Mouse (Mus musculus) spleen, adult 12 weeks (tissue): ENCODE measurements around the gene Tti1.

Experiments
- DNase-seq: peaks from one replicate; pipeline ENCODE4 v3.0.0; 2022; ENCODE audit warnings: low spot score

Tti1 gene

DNA sequence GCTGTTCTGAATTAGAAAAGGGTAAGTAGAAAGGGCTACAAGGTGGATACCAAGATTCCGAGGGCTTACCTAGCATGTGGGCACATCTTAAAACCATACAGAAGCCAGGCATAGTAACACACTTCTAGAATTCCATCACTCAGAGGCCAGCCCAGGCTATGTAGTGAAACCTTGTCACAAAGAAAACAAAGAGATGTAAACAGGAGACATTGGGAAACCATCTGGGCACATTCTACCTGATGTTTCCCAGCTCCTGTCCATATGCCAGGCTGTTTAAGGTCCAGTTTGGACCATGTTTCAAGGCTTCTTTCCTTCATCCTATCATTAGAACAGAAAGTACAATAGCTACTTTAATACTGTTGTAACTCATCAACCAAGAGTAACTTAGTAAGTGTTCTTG lies 9.3 kb upstream of the Tti1 start:
- DNase-seq: no peak

DNA sequence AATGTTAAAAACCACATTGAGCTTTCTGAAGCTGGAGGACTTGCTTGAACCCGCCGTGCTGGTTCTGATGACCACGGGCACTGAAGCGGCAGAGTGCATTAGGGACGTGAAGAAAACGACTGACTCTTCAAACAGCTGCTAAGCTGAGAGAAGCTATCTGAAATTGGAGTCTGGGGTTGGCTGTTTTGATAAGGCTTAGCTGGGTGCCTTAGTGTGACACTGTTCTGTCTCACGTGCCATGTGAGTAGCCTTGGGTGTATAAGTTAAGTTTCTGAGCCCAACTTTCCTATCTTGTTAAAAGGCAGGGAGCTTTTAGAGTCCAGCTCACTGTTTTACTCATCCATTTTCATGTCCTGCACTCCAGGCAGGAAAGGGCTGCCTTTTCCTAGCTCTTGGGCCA lies 8.7 kb upstream of the Tti1 start:
- DNase-seq: no peak

DNA sequence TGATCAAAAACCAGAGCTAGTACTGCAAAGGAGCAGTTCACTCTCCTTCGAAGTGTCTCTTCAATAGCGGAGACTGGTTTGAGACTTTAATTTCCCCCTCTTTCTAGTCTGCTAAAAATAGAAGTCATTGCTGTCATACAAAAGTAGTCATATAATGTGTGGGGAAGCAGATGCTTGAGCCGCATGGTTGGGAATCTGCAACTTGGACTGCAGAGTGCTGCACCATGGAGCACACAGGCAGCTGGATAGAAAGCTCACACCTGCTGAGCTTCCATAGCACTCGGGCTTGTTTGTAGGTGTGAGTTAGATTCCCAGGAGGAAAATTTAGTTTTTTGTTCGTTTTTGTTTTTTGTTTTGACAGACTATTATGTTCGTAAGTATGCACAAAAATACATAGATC lies 8.2 kb upstream of the Tti1 start:
- DNase-seq: no peak

DNA sequence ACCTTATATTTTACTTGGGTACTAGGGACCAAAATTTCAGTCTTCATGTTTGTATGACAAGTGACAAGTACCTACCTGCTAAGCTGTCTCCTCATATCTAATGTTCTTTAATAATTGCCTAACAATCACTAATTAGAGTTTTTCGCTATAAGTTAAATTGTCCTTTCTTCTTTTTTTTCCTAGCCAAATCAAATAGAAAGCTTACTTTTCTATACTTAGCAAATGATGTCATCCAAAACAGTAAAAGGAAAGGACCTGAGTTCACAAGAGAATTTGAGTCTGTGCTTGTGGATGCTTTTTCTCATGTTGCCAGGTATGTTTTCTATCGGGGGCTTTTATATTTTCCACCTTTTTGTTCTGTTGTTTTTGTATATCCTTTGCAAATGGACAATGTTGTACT lies 7.6 kb upstream of the Tti1 start:
- no peak for DNase-seq

DNA sequence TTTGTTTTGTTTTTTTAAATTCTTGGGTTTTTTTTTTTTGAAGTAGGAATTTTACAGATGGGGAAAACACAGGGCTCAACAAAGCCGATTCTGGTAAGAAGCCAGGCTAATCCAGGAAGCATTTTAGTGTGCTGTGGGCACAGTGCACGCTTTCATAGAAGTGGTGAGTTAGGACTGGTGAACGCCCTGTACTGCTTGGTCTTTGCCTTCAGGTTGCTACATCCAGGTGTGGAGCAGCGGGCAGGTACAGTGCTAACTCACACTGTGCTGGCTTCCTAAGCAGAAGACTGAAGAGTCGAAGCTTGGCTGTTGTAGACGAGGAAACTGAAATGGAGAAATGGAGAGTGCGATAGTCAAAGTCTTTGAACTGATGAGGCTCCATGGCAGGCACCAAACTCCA lies 1.8 kb upstream of the Tti1 start:
- DNase-seq: no peak

DNA sequence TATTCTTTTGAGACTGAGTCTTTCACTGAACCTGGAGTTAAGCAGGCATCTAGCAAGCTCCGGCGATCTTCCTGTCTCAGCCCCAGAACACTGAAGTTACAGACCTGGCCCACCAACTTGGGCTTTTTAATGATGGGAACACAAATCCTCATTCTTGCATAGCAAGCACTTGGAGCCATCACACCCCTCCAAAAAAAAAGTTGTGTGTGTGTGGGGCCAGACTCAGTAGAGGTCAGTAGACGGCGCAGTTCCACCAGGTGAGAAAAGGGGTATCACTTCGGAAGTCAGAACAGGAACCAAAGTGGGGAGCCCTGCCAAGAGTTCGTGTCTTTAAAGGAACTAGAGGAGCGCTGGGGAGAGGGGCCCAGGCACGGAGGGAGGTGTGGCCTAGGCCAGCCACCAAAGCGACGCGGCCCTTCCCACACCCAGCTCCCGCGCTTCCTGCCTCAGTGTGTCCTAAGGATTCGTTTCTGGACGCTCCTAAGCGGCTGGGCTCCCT lies 329 bp downstream of the Tti1 start:
- DNase-seq: no peak

DNA sequence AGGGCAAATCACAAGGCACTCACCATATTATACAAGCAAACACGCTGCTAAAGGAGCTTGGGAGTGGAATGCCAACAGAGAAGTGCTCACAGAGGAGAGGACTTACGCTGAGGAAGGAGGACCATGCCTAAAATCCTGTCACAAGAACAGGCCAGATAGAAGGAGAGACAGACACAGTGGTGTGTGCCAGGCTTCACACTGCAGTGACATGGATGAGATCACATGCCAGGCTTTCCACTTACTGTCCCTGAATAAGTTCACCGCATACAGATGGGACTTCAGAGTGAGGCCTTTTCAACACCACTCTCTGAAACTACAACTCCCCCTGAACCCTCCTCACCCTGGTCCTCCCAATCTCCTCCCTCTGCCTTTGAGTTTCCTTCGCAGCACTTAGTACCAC lies 10.9 kb downstream of the Tti1 start:
- no peak for DNase-seq

DNA sequence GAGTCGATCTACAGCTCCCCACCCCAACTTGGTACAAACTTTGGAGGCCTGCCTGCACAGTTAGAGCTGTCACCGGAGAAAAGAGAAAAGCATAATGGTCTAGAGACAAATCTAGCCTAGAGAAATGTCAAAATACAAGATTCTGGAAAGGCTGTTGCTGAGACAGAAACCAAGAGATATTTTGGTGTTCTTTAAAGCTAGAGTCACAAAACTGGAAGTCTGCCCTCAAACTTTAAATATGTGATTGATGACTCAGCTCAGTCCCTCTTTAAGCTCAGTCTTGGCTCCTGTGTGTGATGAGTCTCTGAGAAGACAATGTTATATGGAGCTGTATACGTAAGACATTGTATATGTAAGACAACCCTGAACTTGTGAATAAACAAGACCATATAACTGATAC lies 15.6 kb downstream of the Tti1 start:
- DNase-seq: no peak

DNA sequence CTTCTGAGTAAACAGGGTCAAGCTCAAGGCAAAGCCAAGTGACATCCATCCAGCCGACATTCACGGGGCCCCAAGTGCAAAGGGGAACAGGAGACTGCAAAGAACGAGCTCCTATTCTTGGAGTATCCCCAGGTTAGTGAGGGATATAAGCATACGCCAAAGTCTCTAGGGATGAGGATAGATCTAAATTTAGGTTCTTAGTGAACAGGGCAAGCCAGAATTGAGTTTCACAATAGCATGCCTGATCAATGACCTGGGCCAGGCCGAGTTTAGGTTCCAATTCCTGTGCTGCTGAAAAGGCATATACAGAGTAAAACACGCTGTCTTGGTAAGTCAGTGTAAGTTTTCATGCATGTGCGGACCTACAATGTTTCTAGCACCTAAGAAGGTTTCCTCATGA lies 18.9 kb downstream of the Tti1 start:
- DNase-seq: no peak

DNA sequence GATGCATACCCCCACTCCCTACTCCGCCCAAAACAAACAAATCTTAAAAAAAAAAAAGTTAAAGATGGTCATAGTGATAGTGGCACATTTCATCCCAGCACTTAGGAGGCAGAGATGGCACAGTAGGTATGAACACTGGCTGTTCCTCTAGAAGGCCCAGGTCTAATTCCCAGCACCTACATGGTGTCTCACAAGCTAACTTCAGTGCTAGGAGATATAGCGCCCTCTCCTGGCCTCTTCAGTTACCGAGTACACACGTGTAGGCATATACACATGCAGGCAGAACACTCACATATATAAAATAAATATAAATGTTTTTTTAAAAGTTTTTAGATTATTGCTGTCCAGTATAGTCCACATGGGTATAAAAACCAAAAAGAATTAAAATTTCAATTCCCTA lies 22.6 kb downstream of the Tti1 start:
- DNase-seq: no peak

DNA sequence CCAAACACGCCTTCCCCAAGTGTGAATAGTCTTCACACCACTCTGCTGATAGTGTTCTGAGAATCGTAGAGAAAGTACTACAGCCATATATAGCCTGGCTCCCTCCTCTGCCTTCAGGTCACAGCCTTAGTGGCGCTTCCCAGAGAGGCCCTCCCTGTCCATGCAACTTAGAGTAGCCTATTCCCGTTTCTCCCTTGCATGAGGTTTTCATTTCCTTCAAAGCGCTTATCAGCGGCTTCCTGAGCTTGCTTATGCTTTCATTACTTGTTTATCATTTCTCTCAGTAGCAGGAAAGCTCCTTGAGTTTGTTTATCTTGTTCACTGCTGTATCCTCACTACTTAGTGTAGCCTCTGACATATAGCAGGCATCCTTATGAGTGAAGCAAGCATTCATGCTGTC lies 23.6 kb downstream of the Tti1 start:
- no peak for DNase-seq

DNA sequence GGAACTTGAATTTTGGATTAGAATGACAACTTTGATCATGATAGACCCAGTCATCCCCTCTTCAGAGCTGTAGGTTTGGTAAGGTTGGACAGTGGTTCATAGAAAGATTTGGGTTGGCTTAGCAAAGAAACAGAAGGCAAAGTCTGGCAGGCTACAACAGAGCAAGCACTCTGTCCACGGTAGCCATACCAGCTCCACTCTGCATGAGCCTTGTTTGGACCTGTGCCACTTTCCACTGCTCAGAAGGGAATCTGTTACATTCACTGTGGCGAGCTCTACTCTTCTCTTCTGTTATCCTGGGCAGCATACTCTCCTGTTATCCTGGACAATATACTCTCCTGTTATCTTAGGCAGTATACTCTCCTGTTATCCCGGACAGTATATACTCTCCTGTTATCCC lies 29.4 kb downstream of the Tti1 start:
- no peak for DNase-seq

DNA sequence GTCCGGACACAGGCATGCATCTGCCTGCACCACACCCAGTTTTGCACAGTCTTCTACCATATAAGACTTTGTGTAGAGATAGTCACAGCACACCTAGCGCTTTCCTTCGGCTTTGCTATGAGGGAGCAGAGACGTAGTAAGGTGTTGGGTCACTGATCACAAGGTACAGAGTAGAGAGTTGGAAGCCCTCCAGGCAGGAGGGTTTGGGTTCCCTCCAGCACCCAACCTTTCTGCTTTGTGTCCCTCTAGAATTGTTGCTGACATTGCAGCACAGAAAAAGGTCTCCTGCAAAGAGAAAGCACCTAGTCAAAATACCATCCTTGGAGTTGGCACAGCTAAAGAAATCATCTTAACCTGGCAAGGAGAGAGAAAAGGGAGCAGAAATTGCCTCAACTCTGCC lies 35.7 kb downstream of the Tti1 start:
- DNase-seq: no peak

DNA sequence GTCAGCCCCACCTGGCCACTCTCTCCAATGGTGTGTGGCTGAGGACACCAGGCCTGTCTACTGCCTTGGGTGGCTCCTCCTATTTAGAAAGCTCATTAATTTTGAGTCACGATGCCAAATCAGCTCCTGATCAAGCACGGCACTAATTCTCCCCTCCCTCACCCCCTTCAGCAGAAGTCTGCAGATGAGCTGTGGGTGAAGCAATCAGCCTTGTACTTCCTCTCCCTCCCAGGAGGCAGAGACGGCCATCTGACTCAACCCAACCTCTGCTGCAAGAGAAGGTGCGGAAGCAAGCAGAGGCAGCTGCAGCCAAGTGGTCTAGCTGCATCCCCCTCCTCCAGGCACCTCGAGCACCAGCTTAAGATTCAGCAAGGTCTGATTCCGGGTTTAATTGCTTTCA lies 37.2 kb downstream of the Tti1 start:
- DNase-seq: no peak

DNA sequence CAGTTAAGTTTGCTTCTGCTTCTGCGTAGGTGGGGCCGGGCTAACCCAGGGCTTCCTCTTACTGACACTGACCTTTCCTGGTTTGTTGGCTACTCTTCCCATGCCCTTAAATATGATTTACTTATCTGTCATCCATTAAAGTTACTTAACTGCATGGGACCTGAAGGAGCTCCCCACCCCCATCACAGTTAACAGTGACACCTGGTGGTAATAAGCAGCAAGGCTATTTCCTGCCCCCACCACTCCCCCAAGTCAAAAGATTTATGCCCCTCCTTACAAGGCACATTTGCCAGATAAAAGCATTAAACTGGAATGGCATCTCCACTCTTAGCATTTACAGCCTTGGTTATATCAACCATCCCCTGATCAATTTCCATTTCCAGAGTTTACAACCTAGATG lies 38.3 kb downstream of the Tti1 start:
- DNase-seq: no peak

DNA sequence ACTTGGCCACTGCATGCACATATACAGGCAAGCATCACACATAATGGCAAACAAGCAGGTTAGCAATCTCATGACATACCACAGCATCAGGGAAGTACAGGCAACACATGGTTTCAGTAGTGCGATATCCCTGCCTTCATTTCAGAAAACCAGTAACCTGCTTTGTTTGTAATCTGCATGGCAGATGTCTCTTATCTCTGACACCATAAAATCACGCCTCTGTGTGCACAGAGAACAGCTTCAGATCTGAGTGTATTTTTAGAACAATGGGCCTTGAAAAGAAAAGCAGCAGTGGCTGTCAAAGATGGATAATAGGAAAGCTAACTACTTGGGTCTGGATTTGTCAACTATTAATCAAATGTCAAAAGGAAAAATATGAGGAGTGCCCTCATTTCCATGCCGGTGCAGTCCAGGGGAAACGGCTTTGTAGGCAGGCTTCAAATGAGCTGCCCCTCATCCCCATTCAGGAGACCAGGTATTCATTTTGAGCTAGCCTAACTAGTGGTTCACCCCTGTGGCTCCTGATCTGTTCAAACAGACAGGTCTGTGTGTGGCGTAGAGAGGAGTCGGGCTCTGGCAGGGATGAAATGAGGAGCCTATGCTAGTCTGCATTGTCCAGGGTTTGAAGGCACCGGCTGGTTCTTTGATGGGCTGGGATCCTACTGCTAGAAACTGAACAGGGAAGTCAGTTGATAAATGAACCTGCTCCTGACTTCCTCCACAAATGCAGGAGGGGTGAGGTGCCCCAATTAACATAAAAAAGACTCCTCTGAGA lies 39.6 kb downstream of the Tti1 start:
- no peak for DNase-seq

DNA sequence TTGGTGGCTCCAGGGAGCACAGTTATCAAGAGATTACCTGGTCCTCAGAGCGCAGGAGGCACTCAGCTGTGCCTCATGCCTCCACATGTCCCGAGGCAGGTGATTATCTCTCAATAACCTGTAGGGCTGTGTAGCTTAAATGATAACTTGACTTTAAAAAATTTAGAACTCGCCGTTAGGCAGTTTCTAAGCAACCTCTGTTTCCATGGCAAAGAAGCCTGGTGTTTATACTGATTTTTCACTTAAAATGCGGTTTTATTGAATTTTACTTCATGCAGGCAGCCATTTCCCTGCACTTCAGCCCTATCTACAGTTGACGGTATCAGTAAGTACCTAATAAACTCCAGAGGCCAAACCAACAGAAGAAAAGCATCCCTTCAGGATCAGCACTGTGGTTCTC lies 42.0 kb downstream of the Tti1 start:
- DNase-seq: no peak

DNA sequence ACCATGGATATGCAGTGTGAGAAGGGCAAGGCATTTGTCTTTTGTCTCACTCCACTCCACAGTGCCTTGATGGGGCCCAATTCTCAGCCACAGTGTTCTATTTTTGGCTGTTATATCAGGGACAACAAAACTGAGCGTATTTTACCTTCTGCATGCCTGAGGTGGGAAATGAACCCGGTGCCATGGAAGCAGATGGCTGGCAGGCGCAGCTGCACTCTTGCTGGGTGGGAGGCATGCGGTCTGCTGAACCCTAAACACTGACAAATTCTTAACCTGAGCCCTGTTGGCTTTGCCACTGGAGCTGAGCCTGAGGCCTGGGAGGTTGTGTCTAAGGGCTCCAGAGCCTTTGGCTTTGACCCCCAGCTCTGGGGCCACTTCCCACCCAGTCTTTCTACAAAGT lies 42.6 kb downstream of the Tti1 start:
- DNase-seq: no peak

DNA sequence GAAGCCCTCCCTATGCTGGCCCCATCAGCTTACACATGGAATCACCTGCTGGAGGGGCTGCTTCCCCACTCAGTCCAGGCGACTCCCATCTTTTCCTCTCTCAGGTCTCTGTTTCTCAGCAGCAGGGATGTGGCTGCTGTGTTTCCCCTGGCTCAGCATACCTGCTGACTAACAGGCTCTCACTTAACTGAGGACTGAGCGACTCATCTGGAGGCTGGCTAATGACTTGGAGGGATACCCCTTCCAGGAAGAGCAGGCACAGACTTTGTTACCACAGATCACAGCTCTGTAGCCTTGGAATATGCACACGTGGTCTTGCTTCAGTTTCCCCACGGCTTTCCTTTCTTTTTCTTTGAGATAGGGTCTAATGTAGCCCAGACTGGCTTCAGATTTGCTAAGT lies 45.0 kb downstream of the Tti1 start:
- no peak for DNase-seq

DNA sequence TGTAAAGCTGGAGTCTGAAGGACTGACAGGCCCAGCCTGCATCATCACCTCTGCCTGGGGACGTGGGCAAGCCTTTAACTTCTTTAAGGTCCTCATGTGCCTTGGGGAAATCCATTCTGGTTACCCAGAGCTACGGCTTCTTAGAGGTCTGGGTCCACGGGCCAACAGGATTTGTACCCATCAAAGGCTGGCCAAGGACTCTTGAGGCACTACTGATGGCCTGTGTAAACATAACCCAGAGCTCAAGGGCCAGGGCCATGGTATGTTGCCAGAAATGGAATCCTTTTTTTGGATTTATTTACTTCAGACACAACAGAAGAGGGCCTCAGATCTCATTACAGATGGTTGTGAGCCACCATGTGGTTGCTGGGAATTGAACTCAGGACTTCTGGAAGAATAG lies 45.5 kb downstream of the Tti1 start:
- DNase-seq: no peak

DNA sequence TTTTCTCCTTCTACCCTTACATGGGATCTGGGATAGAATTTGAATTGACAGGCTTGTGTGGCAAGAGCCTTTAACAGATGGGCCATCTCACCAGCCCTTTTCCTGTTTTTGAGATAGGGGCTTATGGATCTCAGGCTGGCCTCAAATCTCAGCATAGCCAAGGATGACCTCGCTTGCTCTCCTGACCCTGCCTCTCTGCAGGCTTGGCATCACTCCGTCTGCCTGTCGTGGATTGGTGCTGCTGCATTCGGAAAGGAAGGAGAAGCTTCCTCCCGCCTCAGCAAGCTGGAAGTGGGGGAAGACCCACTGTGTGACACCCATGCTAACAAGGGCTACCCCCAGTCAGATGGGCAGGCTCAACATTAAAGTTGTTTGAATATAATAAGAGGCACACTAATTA lies 49.0 kb downstream of the Tti1 start:
- DNase-seq: no peak

DNA sequence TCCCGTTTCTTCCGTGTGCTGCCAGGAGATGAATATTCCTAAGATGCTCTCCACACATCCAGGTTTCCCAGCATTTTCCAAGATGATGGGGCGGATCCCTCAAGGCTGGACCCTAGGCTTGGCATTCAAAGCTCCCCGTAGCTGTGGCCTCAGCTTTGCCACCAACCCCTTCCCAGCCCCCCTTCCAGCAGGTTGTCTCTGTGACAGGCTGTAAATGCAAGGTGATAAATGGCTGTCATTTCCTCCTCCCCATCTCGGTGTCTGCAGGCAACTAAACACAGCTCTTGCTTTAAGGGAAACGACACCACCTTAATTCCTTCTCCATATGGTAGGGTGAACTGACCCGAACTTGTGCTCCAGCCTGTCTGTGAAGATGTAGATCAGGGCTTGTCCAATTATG lies 52.6 kb downstream of the Tti1 start:
- no peak for DNase-seq

DNA sequence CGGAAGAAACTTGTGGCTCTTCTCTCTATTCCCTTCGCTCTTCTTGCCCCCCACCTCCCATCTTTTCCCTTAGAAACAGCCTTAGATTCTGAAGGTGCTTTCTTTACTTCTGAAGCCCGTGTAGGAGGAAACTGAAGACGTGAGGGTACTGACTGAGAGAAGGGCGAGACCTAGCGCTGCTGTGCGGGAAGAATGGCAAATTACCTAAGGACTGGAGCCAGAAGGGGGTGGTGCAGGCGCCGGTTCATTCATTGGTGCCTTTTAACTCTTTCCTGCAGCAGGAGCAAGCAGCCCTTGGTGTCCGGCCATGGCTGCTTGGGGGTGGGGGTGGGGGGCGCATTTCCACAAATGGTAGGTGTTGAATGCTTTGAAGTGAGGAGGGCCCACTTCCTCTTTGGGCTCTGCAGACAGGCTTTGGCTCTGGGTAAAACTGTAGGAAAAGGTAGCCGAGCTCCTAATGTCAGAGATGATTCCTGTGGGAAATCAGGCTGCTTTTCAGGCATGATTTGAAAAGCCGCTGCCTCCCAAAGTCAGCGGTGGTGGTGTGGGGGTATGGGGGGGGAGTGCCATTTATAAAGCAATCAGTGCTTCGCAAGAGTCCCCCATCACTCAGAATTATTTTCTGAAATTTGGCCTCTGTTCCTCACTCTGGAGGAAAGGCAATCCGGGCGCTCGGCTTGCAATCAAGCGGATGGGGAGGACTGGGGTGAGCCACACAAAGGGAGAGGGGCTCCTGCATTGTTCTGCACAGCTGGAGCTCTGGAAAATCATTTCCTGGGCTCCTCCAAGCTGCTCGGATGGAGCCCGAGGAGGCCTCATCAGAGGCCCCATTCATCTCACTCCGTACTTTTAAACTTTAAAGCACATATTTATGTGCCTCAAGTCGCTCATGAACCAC lies 53.4 kb downstream of the Tti1 start:
- no peak for DNase-seq

DNA sequence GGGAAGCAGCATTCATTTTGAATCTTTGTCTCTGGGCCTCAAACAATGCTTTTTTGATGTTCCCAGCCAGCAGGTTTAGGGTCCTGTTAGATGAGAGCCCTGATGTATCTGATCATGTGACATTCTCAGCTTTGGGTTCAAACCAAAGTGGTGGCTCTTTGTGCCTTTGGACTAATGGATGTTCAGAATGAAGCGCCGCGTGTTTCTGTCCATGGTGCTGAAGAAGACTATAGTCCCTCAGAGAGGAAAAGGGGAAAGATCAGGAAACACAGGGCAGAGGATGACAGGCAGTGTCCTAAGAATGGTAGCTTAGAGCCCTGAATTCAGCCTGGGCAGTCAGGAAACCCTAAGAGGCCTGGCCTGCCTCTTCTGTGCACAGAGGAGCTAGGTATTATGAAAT lies 57.6 kb downstream of the Tti1 start:
- DNase-seq: no peak
